In genomic region chr13:112720078-112720736, GRCm38 (mm10) we compare ENCODE assay signal across 25 mouse cellular contexts. TPM values are rescaled to one million over a fixed set of nuclear protein-coding genes. Genes with fewer than 3 reads are reported as not detected.
A peak's percentile ranks its signal among the peaks of the same experiment; 100 is the strongest.
DNase-seq lines count a peak whose midpoint lies in the region; ATAC-seq and TF ChIP-seq lines count a peak whose summit lies in the region.
"Had no signal": no experiment of that assay in that cellular context is flagged by ENCODE, and none has a peak within 500 bp of the region (broad histone marks: within the 10 kb centered on the region; RNA-seq: fewer than 3 reads in every experiment).

No protein-coding gene starts in this region.

- no peak overlapping the region for H3K4me3 ChIP-seq in kidney, embryonic 14.5 days (ENCODE audit: low read length)
- no peak overlapping the region for H3K4me3 ChIP-seq in kidney, postnatal 0 days (replicated peaks; ENCODE audit: low read depth, low read length)
- H3K4me3 ChIP-seq: embryonic facial prominence, embryonic 13.5 days; heart, adult 2 months; heart, embryonic 10.5 days; heart, embryonic 13.5 days had no signal

- H3K9ac ChIP-seq in kidney, embryonic 14.5 days (ENCODE audit: low read depth, low read length): no peak overlapping the region
- H3K9ac ChIP-seq in kidney, postnatal 0 days (ENCODE audit: low read depth, low read length): no peak overlapping the region
- H3K9ac ChIP-seq: embryonic facial prominence, embryonic 13.5 days; forebrain, postnatal 0 days; heart, embryonic 13.5 days; hindbrain, embryonic 14.5 days had no signal

- DNase-seq in kidney, adult 9 months: no peak
- DNase-seq in kidney, postnatal 0 days (ENCODE audit: low spot score): peak; percentile 60
- DNase-seq in kidney, postnatal 25 days: no peak
- DNase-seq: adrenal gland, postnatal 10 days; adrenal gland, postnatal 36 days; cerebellum, adult 18-20 months; cerebellum, adult 9-10 months; cerebellum, postnatal 14 days; forebrain, postnatal 0 days; gastrocnemius, postnatal 10 days; gastrocnemius, postnatal 36 days; heart, adult 2 months; heart, postnatal 14 days; heart, postnatal 4 days had no signal

- H3K27ac ChIP-seq in kidney, embryonic 14.5 days (ENCODE audit: low read depth, low read length): no peak overlapping the region; the same call in 1 of the 2 replicates
- no peak overlapping the region; the same call in 1 of the 2 replicates for H3K27ac ChIP-seq in kidney, postnatal 0 days
- H3K27ac ChIP-seq: embryonic facial prominence, embryonic 13.5 days; heart, adult 2 months; heart, embryonic 10.5 days; heart, embryonic 13.5 days; hindbrain, embryonic 14.5 days; hindbrain, postnatal 0 days had no signal

- WGBS in kidney, embryonic 14.5 days: 62% methylated on average over 15 of the region's 15 CpGs
- 62% methylated on average over 15 of the region's 15 CpGs for WGBS in kidney, postnatal 0 days

- peaks cover 13% of the 10 kb centered on the region; the same call in 1 of the 2 replicates for H3K4me1 ChIP-seq in kidney, embryonic 14.5 days (ENCODE audit: control insufficient read depth, insufficient read depth, low read length)
- H3K4me1 ChIP-seq in kidney, postnatal 0 days (replicated peaks; ENCODE audit: insufficient read depth, low read length): peaks cover 4% of the 10 kb centered on the region; the same call in 1 of the 2 replicates
- H3K4me1 ChIP-seq: heart, embryonic 10.5 days; heart, embryonic 13.5 days had no signal

- no peak overlapping the region for H3K4me2 ChIP-seq in kidney, embryonic 14.5 days (replicated peaks; ENCODE audit: low read depth, low read length)
- H3K4me2 ChIP-seq in kidney, postnatal 0 days (ENCODE audit: low read length): no peak overlapping the region
- H3K4me2 ChIP-seq: embryonic facial prominence, embryonic 13.5 days; heart, embryonic 13.5 days; hindbrain, embryonic 14.5 days had no signal

- no peaks in the 10 kb centered on the region for H3K27me3 ChIP-seq in kidney, embryonic 14.5 days (ENCODE audit: control insufficient read depth, insufficient read depth, low read length)
- no peaks in the 10 kb centered on the region for H3K27me3 ChIP-seq in kidney, postnatal 0 days (ENCODE audit: insufficient read depth, low read length)
- H3K27me3 ChIP-seq: embryonic facial prominence, embryonic 13.5 days; heart, embryonic 13.5 days had no signal

- H3K36me3 ChIP-seq in kidney, embryonic 14.5 days (ENCODE audit: control insufficient read depth, insufficient read depth, low read length): no peaks in the 10 kb centered on the region
- H3K36me3 ChIP-seq in kidney, postnatal 0 days (ENCODE audit: insufficient read depth, low read length): no peaks in the 10 kb centered on the region
- H3K36me3 ChIP-seq: embryonic facial prominence, embryonic 13.5 days had no signal

- no peaks in the 10 kb centered on the region for H3K9me3 ChIP-seq in kidney, embryonic 14.5 days (ENCODE audit: control insufficient read depth, low read length)
- no peaks in the 10 kb centered on the region for H3K9me3 ChIP-seq in kidney, postnatal 0 days (replicated peaks; ENCODE audit: low read length)
- H3K9me3 ChIP-seq: embryonic facial prominence, embryonic 13.5 days; heart, embryonic 10.5 days; heart, embryonic 13.5 days had no signal

- peak; percentile 87 for ATAC-seq in kidney, embryonic 14.5 days (ENCODE audit: low FRiP score, low TSS enrichment)
- peak; percentile 83 for ATAC-seq in kidney, postnatal 0 days (replicated peaks; ENCODE audit: low FRiP score, low read depth)
- peak; percentile 28; the same call in 1 of the 2 replicates for ATAC-seq in erythroblast, adult 5-6 weeks (replicated peaks; ENCODE audit: low FRiP score, poor library complexity, severe bottlenecking)
- 0 out of 2 replicates have a peak, but pooled peaks have one; percentile 33 for ATAC-seq in erythroid progenitor cell, adult 5-6 weeks (replicated peaks; ENCODE audit: low FRiP score, poor library complexity, severe bottlenecking)
- ATAC-seq: CD4-positive, CD25-positive, alpha-beta regulatory T cell, adult 4 months; forebrain, embryonic 14.5 days; forebrain, postnatal 0 days; hindbrain, postnatal 0 days; inflammation-experienced regulatory T-cells, adult 6 months had no signal

- no peak for TF ChIP-seq CTCF in kidney, postnatal 0 days (IDR thresholded peaks at IDR 0.05; ENCODE audit: low read depth)

RNA-seq across cellular contexts. Expression of gene Slc38a9, which starts 59.7 kb away (rescaled TPM):
- 13.1 and 14.2 TPM in 2 replicates for polyA plus RNA-seq in kidney, embryonic 14.5 days (2014; fragmentation: Nextera tagmentation; extraction: Ambion mirVana)
- polyA plus RNA-seq in kidney, postnatal 0 days (2015; fragmentation: Nextera tagmentation; extraction: Ambion mirVana): 11.3 and 11.8 TPM in 2 replicates
- 227 and 257 TPM in 2 replicates for total RNA-seq in erythroblast, adult 5-6 weeks (2015; ENCODE audit: low replicate concordance)
- 281 and 320 TPM in 2 replicates for total RNA-seq in erythroblast, adult 5-6 weeks (2017; ENCODE audit: low replicate concordance)
- 67.8 and 126 TPM in 2 replicates for total RNA-seq in erythroid progenitor cell, adult 5-6 weeks (2015; ENCODE audit: low replicate concordance)
- total RNA-seq in erythroid progenitor cell, adult 5-6 weeks (2017; ENCODE audit: low replicate concordance): 87.1 and 130 TPM in 2 replicates

Comparison
In these comparisons a context has a peak if more than half of its experiments do, and no peak if none do; other contexts are left out.
1. ATAC-seq: peak in every context shown above with its lines; median percentile 87 in kidney, embryonic 14.5 days; 83 in kidney, postnatal 0 days; 33 in erythroid progenitor cell, adult 5-6 weeks; 28 in erythroblast, adult 5-6 weeks.